Mouse (Mus musculus) right cerebral cortex, adult 18-20 months (tissue): ENCODE measurements around the gene Gp1ba.

Experiments
- DNase-seq: peaks from one replicate; pipeline ENCODE4 v3.0.0; 2022; ENCODE audit warnings: mixed read lengths

Gp1ba gene

GRCm38 (mm10) chr11:70629557-70629956 lies 9.4 kb upstream of the Gp1ba start:
- no peak for DNase-seq

- DNase-seq, result no peak
These were observed 8.8 kb upstream of the Gp1ba start for GRCm38 (mm10) chr11:70630129-70630528.

- no peak for DNase-seq
These were observed 3.3 kb upstream of the Gp1ba start for GRCm38 (mm10) chr11:70635601-70636000.

GRCm38 (mm10) chr11:70637764-70638163 lies 1.2 kb upstream of the Gp1ba start:
- no peak for DNase-seq

GRCm38 (mm10) chr11:70638293-70638692 lies 629 bp upstream of the Gp1ba start:
- no peak for DNase-seq

GRCm38 (mm10) chr11:70639976-70640375 lies 1.1 kb downstream of the Gp1ba start:
- no peak for DNase-seq

- DNase-seq, result no peak
These were observed 2.3 kb downstream of the Gp1ba start for GRCm38 (mm10) chr11:70641241-70641640.

GRCm38 (mm10) chr11:70643051-70643450 lies 4.1 kb downstream of the Gp1ba start:
- no peak for DNase-seq

- no peak for DNase-seq
These were observed 5.7 kb downstream of the Gp1ba start for GRCm38 (mm10) chr11:70644564-70645103.

- DNase-seq, result no peak
These were observed 6.7 kb downstream of the Gp1ba start for GRCm38 (mm10) chr11:70645461-70646258.

GRCm38 (mm10) chr11:70646259-70646555 lies 7.3 kb downstream of the Gp1ba start:
- no peak for DNase-seq

GRCm38 (mm10) chr11:70646691-70647650 lies 8.0 kb downstream of the Gp1ba start, which contains the start of the genes Rnf167 and Slc25a11:
Gene Rnf167, plus strand, starts transcription at chr11:70647235.
Gene Slc25a11, minus strand, starts transcription at chr11:70647479.
- DNase-seq, result peak; percentile 98

GRCm38 (mm10) chr11:70647716-70648420 lies 8.9 kb downstream of the Gp1ba start:
- no peak for DNase-seq

GRCm38 (mm10) chr11:70648512-70648911 lies 9.6 kb downstream of the Gp1ba start:
- DNase-seq, result no peak

- no peak for DNase-seq
These were observed 10.3 kb downstream of the Gp1ba start for GRCm38 (mm10) chr11:70649185-70649734.

- no peak for DNase-seq
These were observed 11.6 kb downstream of the Gp1ba start for GRCm38 (mm10) chr11:70650322-70651175.

- DNase-seq, result no peak
These were observed 12.5 kb downstream of the Gp1ba start for GRCm38 (mm10) chr11:70651391-70651790.

GRCm38 (mm10) chr11:70652029-70652883 lies 13.3 kb downstream of the Gp1ba start:
- no peak for DNase-seq

GRCm38 (mm10) chr11:70652884-70653344 lies 14.0 kb downstream of the Gp1ba start:
- DNase-seq, result no peak
